Mouse (Mus musculus) heart, embryonic 10.5 days (tissue): ENCODE results near the gene Adgrg7. TPM values are rescaled to one million over a fixed set of nuclear protein-coding genes. Genes with fewer than 3 reads are reported as not detected.

ENCODE experiments used
- DNase-seq: peaks from one replicate; pipeline ENCODE4 v3.0.0-alpha.2; 2017; ENCODE audit warnings: low spot score
- H3K27ac ChIP-seq: fragments of 300-500 bp; sonication (generic); 2 replicates; pipeline ENCODE4 v1.5.1; 2016; ENCODE audit warnings: mild to moderate bottlenecking
- H3K27me3 ChIP-seq: fragments of 300-500 bp; sonication (generic); 2 replicates; pipeline ENCODE4 v1.6.1; 2016; ENCODE audit warnings: mild to moderate bottlenecking; ENCODE audit not compliant: poor library complexity, insufficient read depth, severe bottlenecking
- H3K36me3 ChIP-seq: fragments of 300-500 bp; sonication (generic); 2 replicates; pipeline ENCODE4 v1.6.1; 2016; ENCODE audit warnings: mild to moderate bottlenecking, moderate library complexity
- H3K4me1 ChIP-seq: fragments of 300-500 bp; sonication (generic); 2 replicates; pipeline ENCODE4 v1.6.1; 2016; ENCODE audit warnings: mild to moderate bottlenecking
- H3K4me3 ChIP-seq: fragments of 300-500 bp; sonication (generic); 2 replicates; pipeline ENCODE4 v1.5.1; 2016; ENCODE audit warnings: mild to moderate bottlenecking, moderate library complexity
- H3K9me3 ChIP-seq: fragments of 300-500 bp; sonication (generic); 2 replicates; pipeline ENCODE4 v1.6.1; 2016; ENCODE audit warnings: mild to moderate bottlenecking, moderate library complexity
- WGBS: fragments of 180-500 bp; shearing (Covaris S2); methylation state at CpG from one replicate; pipeline ENCODE4 v1.1.7; 2016; 5-methylcytosine and 5-hydroxymethylcytosine counted together
- polyA plus RNA-seq: library from polyadenylated mRNA; unstranded; fragments of >200 nt; fragmentation: Nextera tagmentation; extraction: Ambion mirVana; gene quantifications from 2 replicates; pipeline ENCODE4 v1.2.1, GENCODE M21; 2016

Adgrg7 gene
- polyA plus RNA-seq, result not detected in 2 replicates

- H3K27me3 ChIP-seq, result no peaks in the 10 kb centered on the region
- no peak within 1 kb of the TSS for H3K4me3 ChIP-seq
- WGBS, result 70% methylated on average over 8 of the region's 8 CpGs
- no peaks in the 10 kb centered on the region for H3K9me3 ChIP-seq
- H3K36me3 ChIP-seq, result no peaks in the 10 kb centered on the region
- no peak for DNase-seq
- no peaks in the 10 kb centered on the region for H3K4me1 ChIP-seq
- H3K27ac ChIP-seq, result no peak within 1 kb of the TSS
Observed at GRCm38 (mm10) chr16:56795481-56796139, at the start of gene Adgrg7. Gene Adgrg7 (minus strand): TSS chr16:56795855.

- Histone ChIP-seq H3K27me3 (no peaks in the 10 kb centered on the region), H3K36me3 (no peaks in the 10 kb centered on the region), H3K9me3 (no peaks in the 10 kb centered on the region), H3K27ac (no peak overlapping the region), H3K4me3 (no peak overlapping the region), H3K4me1 (no peaks in the 10 kb centered on the region)
- 81% methylated on average over 5 of the region's 5 CpGs for WGBS
- DNase-seq, result no peak
Observed at GRCm38 (mm10) chr16:56842988-56843387, 47.3 kb upstream of the Adgrg7 start.

- Histone ChIP-seq H3K36me3 (no peaks in the 10 kb centered on the region), H3K27ac (no peak overlapping the region), H3K4me1 (no peaks in the 10 kb centered on the region), H3K27me3 (no peaks in the 10 kb centered on the region), H3K9me3 (no peaks in the 10 kb centered on the region), H3K4me3 (no peak overlapping the region)
- no peak for DNase-seq
- 83% methylated on average over 1 of the region's 1 CpGs for WGBS
Observed at GRCm38 (mm10) chr16:56833312-56833711, 37.7 kb upstream of the Adgrg7 start.

DNA sequence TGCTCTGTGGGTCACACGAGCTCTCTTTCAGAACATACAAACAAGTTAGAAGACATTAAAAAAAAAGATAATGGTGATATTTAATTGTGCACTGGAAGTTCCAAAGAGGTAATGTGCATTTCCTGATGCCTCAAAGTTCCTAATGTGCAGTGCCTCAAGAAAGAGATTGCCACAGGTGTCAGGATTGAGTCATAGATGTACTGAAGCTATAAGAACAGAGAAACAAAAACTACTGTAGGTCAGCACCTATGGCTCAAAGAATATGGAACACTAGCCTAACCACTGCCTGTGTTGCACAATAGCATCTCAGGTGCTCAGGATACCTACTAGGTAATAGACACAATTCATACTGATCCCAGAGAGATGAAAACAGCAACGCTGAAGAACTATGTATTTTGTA, 36.3 kb upstream of the Adgrg7 start:
- H3K9me3 ChIP-seq, result no peaks in the 10 kb centered on the region
- no peaks in the 10 kb centered on the region for H3K4me1 ChIP-seq
- no peaks in the 10 kb centered on the region for H3K36me3 ChIP-seq
- H3K4me3 ChIP-seq, result no peak overlapping the region
- H3K27ac ChIP-seq, result no peak overlapping the region
- DNase-seq, result no peak
- H3K27me3 ChIP-seq, result no peaks in the 10 kb centered on the region
- WGBS, result 88% methylated on average over 2 of the region's 2 CpGs

- Histone ChIP-seq H3K27me3 (no peaks in the 10 kb centered on the region), H3K4me3 (no peak overlapping the region), H3K4me1 (0 out of 2 replicates have a peak, but pooled peaks cover 6% of the 10 kb centered on the region), H3K9me3 (no peaks in the 10 kb centered on the region), H3K36me3 (no peaks in the 10 kb centered on the region), H3K27ac (no peak overlapping the region)
- DNase-seq, result no peak
- 55% methylated on average over 6 of the region's 6 CpGs for WGBS
Observed at GRCm38 (mm10) chr16:56801370-56802109, 5.9 kb upstream of the Adgrg7 start.

- Histone ChIP-seq H3K4me1 (0 out of 2 replicates have a peak, but pooled peaks cover 6% of the 10 kb centered on the region), H3K4me3 (no peak overlapping the region), H3K36me3 (no peaks in the 10 kb centered on the region), H3K27ac (no peak overlapping the region), H3K9me3 (no peaks in the 10 kb centered on the region), H3K27me3 (no peaks in the 10 kb centered on the region)
- WGBS, result 85% methylated on average over 7 of the region's 7 CpGs
- no peak for DNase-seq
Observed at GRCm38 (mm10) chr16:56800946-56801345, 5.3 kb upstream of the Adgrg7 start.

GRCm38 (mm10) chr16:56800469-56800868, 4.8 kb upstream of the Adgrg7 start:
- no peak for DNase-seq
- Histone ChIP-seq H3K9me3 (no peaks in the 10 kb centered on the region), H3K4me3 (no peak overlapping the region), H3K36me3 (no peaks in the 10 kb centered on the region), H3K4me1 (0 out of 2 replicates have a peak, but pooled peaks cover 6% of the 10 kb centered on the region), H3K27ac (no peak overlapping the region), H3K27me3 (no peaks in the 10 kb centered on the region)
- 40% methylated on average over 2 of the region's 2 CpGs for WGBS

GRCm38 (mm10) chr16:56799541-56800029, 3.9 kb upstream of the Adgrg7 start:
- Histone ChIP-seq H3K9me3 (no peaks in the 10 kb centered on the region), H3K27ac (no peak overlapping the region), H3K4me3 (no peak overlapping the region), H3K36me3 (no peaks in the 10 kb centered on the region), H3K4me1 (0 out of 2 replicates have a peak, but pooled peaks cover 6% of the 10 kb centered on the region), H3K27me3 (no peaks in the 10 kb centered on the region)
- 75% methylated on average over 3 of the region's 3 CpGs for WGBS
- no peak for DNase-seq

GRCm38 (mm10) chr16:56798873-56799272, 3.2 kb upstream of the Adgrg7 start:
- no peak overlapping the region for H3K27ac ChIP-seq
- no peaks in the 10 kb centered on the region for H3K36me3 ChIP-seq
- H3K9me3 ChIP-seq, result no peaks in the 10 kb centered on the region
- 0 out of 2 replicates have a peak, but pooled peaks cover 6% of the 10 kb centered on the region for H3K4me1 ChIP-seq
- DNase-seq, result no peak
- WGBS, result 78% methylated on average over 7 of the region's 7 CpGs
- no peak overlapping the region for H3K4me3 ChIP-seq
- no peaks in the 10 kb centered on the region for H3K27me3 ChIP-seq

GRCm38 (mm10) chr16:56794383-56795144, 1.1 kb downstream of the Adgrg7 start:
- Histone ChIP-seq H3K27me3 (no peaks in the 10 kb centered on the region), H3K36me3 (no peaks in the 10 kb centered on the region), H3K4me1 (no peaks in the 10 kb centered on the region), H3K27ac (no peak overlapping the region), H3K9me3 (no peaks in the 10 kb centered on the region), H3K4me3 (no peak overlapping the region)
- WGBS, result 82% methylated on average over 7 of the region's 7 CpGs
- no peak for DNase-seq

DNA sequence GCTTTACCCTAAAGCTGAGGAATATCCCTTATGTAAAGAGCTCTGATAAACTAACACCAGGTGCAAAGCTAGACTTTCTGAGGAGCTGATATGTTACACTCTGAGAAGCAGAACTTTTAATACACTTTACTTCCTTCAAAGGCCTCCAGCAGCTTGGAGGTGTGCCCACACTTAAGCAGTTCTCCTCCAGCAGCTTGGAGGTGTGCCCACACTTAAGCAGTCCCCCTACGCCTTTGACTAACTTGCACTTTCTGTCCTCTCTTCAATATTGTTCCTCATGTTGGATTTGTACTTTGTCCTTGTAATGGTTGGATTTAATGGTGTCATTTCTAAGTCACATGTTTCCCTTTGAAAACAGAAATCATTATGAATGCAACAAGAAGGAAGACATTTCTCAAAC, 1.9 kb downstream of the Adgrg7 start:
- Histone ChIP-seq H3K9me3 (no peaks in the 10 kb centered on the region), H3K27ac (no peak overlapping the region), H3K27me3 (no peaks in the 10 kb centered on the region), H3K4me1 (no peaks in the 10 kb centered on the region), H3K36me3 (no peaks in the 10 kb centered on the region), H3K4me3 (no peak overlapping the region)
- no peak for DNase-seq
- 84% methylated on average over 1 of the region's 1 CpGs for WGBS

- Histone ChIP-seq H3K9me3 (no peaks in the 10 kb centered on the region), H3K27ac (no peak overlapping the region), H3K27me3 (no peaks in the 10 kb centered on the region), H3K4me1 (no peaks in the 10 kb centered on the region), H3K36me3 (no peaks in the 10 kb centered on the region), H3K4me3 (no peak overlapping the region)
- no peak for DNase-seq
- WGBS, result 86% methylated on average over 2 of the region's 2 CpGs
Observed at GRCm38 (mm10) chr16:56785943-56786342, 9.7 kb downstream of the Adgrg7 start.
